Mouse (Mus musculus): ENCODE measurements at regions not wholly inside any gene's neighbourhood (a gene's known extent, or its start where the extent isn't known, plus 50 kb on each side); places are given as distances from the start of the nearest gene placed in this dataset.

DNA sequence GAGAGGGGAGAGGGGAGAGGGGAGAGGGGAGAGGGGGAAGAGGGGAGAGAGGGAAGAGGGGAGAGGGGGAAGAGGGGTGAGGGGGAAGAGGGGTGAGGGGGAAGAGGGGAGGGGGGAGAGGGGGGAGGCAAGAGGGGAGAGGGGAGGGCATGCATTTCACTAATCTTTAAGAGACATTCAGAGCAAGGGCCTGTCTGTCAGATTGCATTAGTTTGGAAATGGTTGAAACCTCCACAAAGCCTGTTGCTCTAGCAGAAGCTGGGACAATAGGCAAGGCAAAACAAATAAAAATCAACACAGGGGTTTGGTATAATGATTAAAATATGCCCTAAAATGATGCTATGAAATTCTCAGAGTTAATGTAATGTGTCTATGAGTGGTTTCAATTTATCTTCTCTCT is 196.4 kb downstream of the Cetn3 start:
- TF ChIP-seq GATA1 (IDR thresholded peaks at IDR 0.05; ENCODE audit: borderline replicate concordance, low read length) (no peak), FLI1 (IDR thresholded peaks at IDR 0.05; ENCODE audit: low read length) (no peak)
